Mouse (Mus musculus) forebrain, embryonic 14.5 days (tissue): ENCODE results near the gene Adh7. TPM values are rescaled to one million over a fixed set of nuclear protein-coding genes. Genes with fewer than 3 reads are reported as not detected.
A peak's percentile ranks its signal among the peaks of the same experiment; 100 is the strongest.

Experiments
- ATAC-seq: fragments of 200-750 bp; cut with Nextera tagmentation; 2 replicates; pipeline ENCODE4 v1.8.0; 2017; ENCODE audit warnings: mild to moderate bottlenecking, moderate library complexity
- DNase-seq: peaks from one replicate; pipeline ENCODE4 v3.0.0-alpha.2; 2015; ENCODE audit warnings: low spot score
- H3K27ac ChIP-seq: fragments of 300-500 bp; sonication (generic); 2 replicates; pipeline ENCODE4 v1.5.1; 2014; ENCODE audit warnings: low read depth, mild to moderate bottlenecking, control low read depth, low read length, moderate library complexity
- H3K27me3 ChIP-seq: fragments of 300-500 bp; sonication (generic); replicated peaks from 2 replicates; pipeline ENCODE4 v1.6.1; 2014; ENCODE audit warnings: low read length, control low read depth, mixed read lengths; ENCODE audit not compliant: control insufficient read depth, insufficient read depth
- H3K36me3 ChIP-seq: fragments of 300-500 bp; sonication (generic); 2 replicates; pipeline ENCODE4 v1.6.1; 2014; ENCODE audit warnings: low read length, control low read depth; ENCODE audit not compliant: control insufficient read depth, insufficient read depth
- H3K4me1 ChIP-seq: fragments of 300-500 bp; sonication (generic); 2 replicates; pipeline ENCODE4 v1.6.1; 2014; ENCODE audit warnings: antibody characterized with exemption, low read length, control low read depth; ENCODE audit not compliant: control insufficient read depth, insufficient read depth
- H3K4me2 ChIP-seq: fragments of 300-500 bp; sonication (generic); 2 replicates; pipeline ENCODE4 v1.6.1; 2014; ENCODE audit warnings: mild to moderate bottlenecking, control low read depth, low read length
- H3K4me3 ChIP-seq: fragments of 300-500 bp; sonication (generic); 2 replicates; pipeline ENCODE4 v1.5.1; 2014; ENCODE audit warnings: low read depth, low read length, control low read depth
- H3K9ac ChIP-seq: fragments of 300-500 bp; sonication (generic); 2 replicates; pipeline ENCODE4 v1.6.1; 2014; ENCODE audit warnings: mild to moderate bottlenecking, low read length, control low read depth, moderate library complexity
- H3K9me3 ChIP-seq: fragments of 300-500 bp; sonication (generic); replicated peaks from 2 replicates; pipeline ENCODE4 v1.6.1; 2016; ENCODE audit warnings: low read length, control low read depth, mixed read lengths; ENCODE audit not compliant: control insufficient read depth
- WGBS: fragments of 180-500 bp; shearing (Covaris S2); extraction: QIAGEN DNeasy Blood & Tissue Kit; methylation state at CpG from one replicate; pipeline ENCODE4 v1.1.7; 2014; 5-methylcytosine and 5-hydroxymethylcytosine counted together
- polyA plus RNA-seq: library from polyadenylated mRNA; unstranded; fragments of >200 nt; fragmentation: Nextera tagmentation; extraction: Ambion mirVana; gene quantifications from 2 replicates; pipeline ENCODE4 v1.2.1, GENCODE M21; 2014

Gene Adh7
- polyA plus RNA-seq, 1 experiment from 2014 or later, result 0.14 TPM

- DNase-seq (no peak), ATAC-seq (no peak)
- 82% methylated on average over 6 of the region's 6 CpGs for WGBS
Observed at GRCm38 (mm10) chr3:138251156-138251555, 33.6 kb downstream of the Adh7 start.

GRCm38 (mm10) chr3:138254205-138254604, 36.6 kb downstream of the Adh7 start:
- no peak for DNase-seq

More at GRCm38 (mm10) chr3:138251156-138251555, 33.6 kb downstream of the Adh7 start:
- no peak overlapping the region for H3K4me2 ChIP-seq
- no peaks in the 10 kb centered on the region for H3K4me1 ChIP-seq
- no peak overlapping the region for H3K9ac ChIP-seq
- no peak overlapping the region for H3K4me3 ChIP-seq
- H3K36me3 ChIP-seq, result no peaks in the 10 kb centered on the region
- H3K9me3 ChIP-seq, result no peaks in the 10 kb centered on the region
- no peaks in the 10 kb centered on the region for H3K27me3 ChIP-seq
- no peak overlapping the region for H3K27ac ChIP-seq

GRCm38 (mm10) chr3:138255366-138255765, 37.8 kb downstream of the Adh7 start:
- Histone ChIP-seq H3K4me2 (no peak overlapping the region), H3K27me3 (no peaks in the 10 kb centered on the region), H3K27ac (no peak overlapping the region), H3K9me3 (no peaks in the 10 kb centered on the region), H3K9ac (no peak overlapping the region), H3K36me3 (no peaks in the 10 kb centered on the region), H3K4me3 (no peak overlapping the region), H3K4me1 (no peaks in the 10 kb centered on the region)
- ATAC-seq, result no peak
- no peak for DNase-seq
- WGBS, result 80% methylated on average over 3 of the region's 3 CpGs

More at GRCm38 (mm10) chr3:138254205-138254604, 36.6 kb downstream of the Adh7 start:
- 33% methylated on average over 5 of the region's 5 CpGs for WGBS
- no peak for ATAC-seq
- no peaks in the 10 kb centered on the region for H3K9me3 ChIP-seq
- H3K27ac ChIP-seq, result no peak overlapping the region
- H3K36me3 ChIP-seq, result no peaks in the 10 kb centered on the region
- H3K4me1 ChIP-seq, result no peaks in the 10 kb centered on the region
- H3K4me2 ChIP-seq, result no peak overlapping the region
- no peak overlapping the region for H3K9ac ChIP-seq
- no peak overlapping the region for H3K4me3 ChIP-seq
- H3K27me3 ChIP-seq, result no peaks in the 10 kb centered on the region

- DNase-seq, result no peak
- WGBS, result 81% methylated on average over 9 of the region's 9 CpGs
- H3K4me1 ChIP-seq, result no peaks in the 10 kb centered on the region
Observed at GRCm38 (mm10) chr3:138255780-138256550, 38.4 kb downstream of the Adh7 start.

GRCm38 (mm10) chr3:138260721-138261669, 43.4 kb downstream of the Adh7 start, which contains the start of gene Adh1:
Adh1 (plus strand) TSS chr3:138260991.
- ATAC-seq, result no peak
- no peaks in the 10 kb centered on the region for H3K4me1 ChIP-seq
- H3K4me2 ChIP-seq, result no peak within 1 kb of the TSS
- DNase-seq, result no peak
- H3K27me3 ChIP-seq, result no peaks in the 10 kb centered on the region
- no peaks in the 10 kb centered on the region for H3K36me3 ChIP-seq
- WGBS, result 93% methylated on average over 11 of the region's 11 CpGs
- no peak within 1 kb of the TSS for H3K27ac ChIP-seq
- no peaks in the 10 kb centered on the region for H3K9me3 ChIP-seq
- H3K4me3 ChIP-seq, result no peak within 1 kb of the TSS
- no peak within 1 kb of the TSS for H3K9ac ChIP-seq

More at GRCm38 (mm10) chr3:138255780-138256550, 38.4 kb downstream of the Adh7 start:
- Histone ChIP-seq H3K27ac (no peak overlapping the region), H3K4me2 (no peak overlapping the region), H3K4me3 (no peak overlapping the region), H3K27me3 (no peaks in the 10 kb centered on the region), H3K36me3 (no peaks in the 10 kb centered on the region), H3K9ac (no peak overlapping the region), H3K9me3 (no peaks in the 10 kb centered on the region)
- ATAC-seq, result no peak

- H3K27me3 ChIP-seq, result no peaks in the 10 kb centered on the region
- no peak overlapping the region for H3K27ac ChIP-seq
- DNase-seq, result no peak
- H3K9me3 ChIP-seq, result no peaks in the 10 kb centered on the region
- no peaks in the 10 kb centered on the region for H3K36me3 ChIP-seq
- H3K9ac ChIP-seq, result no peak overlapping the region
- WGBS, result 93% methylated on average over 4 of the region's 4 CpGs
- H3K4me2 ChIP-seq, result no peak overlapping the region
- ATAC-seq, result no peak
- no peaks in the 10 kb centered on the region for H3K4me1 ChIP-seq
- no peak overlapping the region for H3K4me3 ChIP-seq
Observed at GRCm38 (mm10) chr3:138262568-138262967, 45.0 kb downstream of the Adh7 start.

GRCm38 (mm10) chr3:138263154-138263930, 45.8 kb downstream of the Adh7 start:
- no peak for ATAC-seq
- WGBS, result 89% methylated on average over 5 of the region's 5 CpGs
- H3K9me3 ChIP-seq, result no peaks in the 10 kb centered on the region
- no peak overlapping the region for H3K4me2 ChIP-seq
- DNase-seq, result no peak
- H3K27me3 ChIP-seq, result no peaks in the 10 kb centered on the region
- no peak overlapping the region for H3K27ac ChIP-seq
- no peak overlapping the region for H3K9ac ChIP-seq
- H3K4me3 ChIP-seq, result no peak overlapping the region
- no peaks in the 10 kb centered on the region for H3K4me1 ChIP-seq
- no peaks in the 10 kb centered on the region for H3K36me3 ChIP-seq

GRCm38 (mm10) chr3:138264648-138265047, 47.1 kb downstream of the Adh7 start:
- Histone ChIP-seq H3K4me1 (no peaks in the 10 kb centered on the region), H3K9ac (no peak overlapping the region), H3K27ac (no peak overlapping the region), H3K4me3 (no peak overlapping the region), H3K4me2 (no peak overlapping the region), H3K9me3 (no peaks in the 10 kb centered on the region), H3K27me3 (no peaks in the 10 kb centered on the region), H3K36me3 (no peaks in the 10 kb centered on the region)
- ATAC-seq, result no peak
- DNase-seq, result peak; percentile 38
- WGBS, result 51% methylated on average over 3 of the region's 3 CpGs
